Mouse (Mus musculus): Measurements from ENCODE around the gene Wwp2. TPM values are rescaled to one million over a fixed set of nuclear protein-coding genes. Genes with fewer than 3 reads are reported as not detected.

The Wwp2 gene
- polyA plus RNA-seq, 1 experiment from 2014 or later, result 39.4 TPM

- Histone ChIP-seq H3K36me3 (no peaks in the 10 kb centered on the region), H3K27ac (replicated peaks) (no peak overlapping the region), H3K4me2 (replicated peaks) (no peak overlapping the region), H3K4me3 (no peak overlapping the region), H3K4me1 (no peaks in the 10 kb centered on the region), H3K9me3 (no peaks in the 10 kb centered on the region), H3K27me3 (no peaks in the 10 kb centered on the region), H3K9ac (replicated peaks) (no peak overlapping the region)
- no peak for ATAC-seq (replicated peaks)
- WGBS, result 88% methylated on average over 9 of the region's 9 CpGs
These were observed 163.5 kb downstream of the Wwp2 start for GRCm38 (mm10) chr8:107599691-107600090.

GRCm38 (mm10) chr8:107603026-107603425, 166.9 kb downstream of the Wwp2 start:
- no peaks in the 10 kb centered on the region for H3K9me3 ChIP-seq
- ATAC-seq (replicated peaks), result no peak
- 0 out of 2 replicates have a peak, but pooled peaks cover under 1% of the 10 kb centered on the region for H3K4me1 ChIP-seq
- 7% methylated on average over 7 of the region's 7 CpGs for WGBS
- no peak overlapping the region for H3K4me3 ChIP-seq
- no peak overlapping the region for H3K9ac ChIP-seq (replicated peaks)
- H3K4me2 ChIP-seq (replicated peaks), result no peak overlapping the region
- H3K27ac ChIP-seq (replicated peaks), result no peak overlapping the region
- no peaks in the 10 kb centered on the region for H3K27me3 ChIP-seq
- H3K36me3 ChIP-seq, result no peaks in the 10 kb centered on the region

MicroRNA genes within 50 kb of the gene (microRNA counts, 519-probe panel; counts per million panel counts)
- 3,195 counts per million, percentile 76 among the panel's probes with 10 or more counts for microRNA mmu-miR-140

Small RNA genes lying within 50 kb of the gene (microRNA-seq; reads per million reads assigned to microRNA genes)
- 3,116 reads per million, percentile 88 among the genes with 10 or more reads in this experiment for gene Mir140

Other genes with a start within 250 kb of the Wwp2 start
- 9.4 and 10.2 TPM in 2 replicates for gene Nfat5, start 142.9 kb upstream of the Wwp2 start, polyA plus RNA-seq (2015; fragmentation: Nextera tagmentation; extraction: Ambion mirVana)
- gene Nqo1, start 33.2 kb upstream of the Wwp2 start, polyA plus RNA-seq (2015; fragmentation: Nextera tagmentation; extraction: Ambion mirVana), result 3.9 and 4.0 TPM in 2 replicates
- gene Nob1, start 11.3 kb upstream of the Wwp2 start, polyA plus RNA-seq (2015; fragmentation: Nextera tagmentation; extraction: Ambion mirVana), result 79.6 and 85.8 TPM in 2 replicates
- 245 and 250 TPM in 2 replicates for gene Psmd7, start 152.1 kb downstream of the Wwp2 start, polyA plus RNA-seq (2015; fragmentation: Nextera tagmentation; extraction: Ambion mirVana)